Mouse (Mus musculus): ENCODE measurements at regions not wholly inside any gene's neighbourhood (a gene's known extent, or its start where the extent isn't known, plus 50 kb on each side); places are given as distances from the start of the nearest gene placed in this dataset.

GRCm38 (mm10) chr3:35225774-35226365, 528.0 kb upstream of the Atp11b start:
- no peak for TF ChIP-seq CTCF (IDR thresholded peaks at IDR 0.05; ENCODE audit: low read depth)
- Histone ChIP-seq H3K27ac (no peak overlapping the region), H3K4me1 (ENCODE audit: insufficient read depth, low read length) (no peaks in the 10 kb centered on the region), H3K36me3 (ENCODE audit: insufficient read depth, low read length) (no peaks in the 10 kb centered on the region), H3K27me3 (ENCODE audit: insufficient read depth, low read length) (no peaks in the 10 kb centered on the region), H3K9ac (replicated peaks; ENCODE audit: low read length) (no peak overlapping the region), H3K4me2 (ENCODE audit: low read depth, low read length) (peak overlapping the region; percentile 41), H3K4me3 (ENCODE audit: low read length) (no peak overlapping the region), H3K9me3 (ENCODE audit: low read length) (no peaks in the 10 kb centered on the region)
- DNase-seq (ENCODE audit: low spot score) (no peak), ATAC-seq (no peak)
- 36% methylated on average over 3 of the region's 3 CpGs for WGBS

GRCm38 (mm10) chr3:35231158-35231928, 522.6 kb upstream of the Atp11b start:
- no peak for ATAC-seq
- Histone ChIP-seq H3K4me2 (ENCODE audit: low read depth, low read length) (no peak overlapping the region), H3K9ac (replicated peaks; ENCODE audit: low read length) (no peak overlapping the region), H3K9me3 (ENCODE audit: low read length) (no peaks in the 10 kb centered on the region), H3K27ac (no peak overlapping the region), H3K4me1 (ENCODE audit: insufficient read depth, low read length) (no peaks in the 10 kb centered on the region), H3K36me3 (ENCODE audit: insufficient read depth, low read length) (no peaks in the 10 kb centered on the region), H3K4me3 (ENCODE audit: low read length) (no peak overlapping the region), H3K27me3 (ENCODE audit: insufficient read depth, low read length) (no peaks in the 10 kb centered on the region)
- no peak for DNase-seq (ENCODE audit: low spot score)
- 87% methylated on average over 10 of the region's 10 CpGs for WGBS
- TF ChIP-seq CTCF (IDR thresholded peaks at IDR 0.05; ENCODE audit: low read depth) = no peak

- H3K27ac ChIP-seq = no peak overlapping the region
- no peak overlapping the region for H3K4me2 ChIP-seq (ENCODE audit: low read depth, low read length)
- H3K36me3 ChIP-seq (ENCODE audit: insufficient read depth, low read length) = no peaks in the 10 kb centered on the region
- H3K9me3 ChIP-seq (ENCODE audit: low read length) = no peaks in the 10 kb centered on the region
- no peaks in the 10 kb centered on the region for H3K27me3 ChIP-seq (ENCODE audit: insufficient read depth, low read length)
- DNase-seq (ENCODE audit: low spot score) = no peak
- ATAC-seq = no peak
- no peak overlapping the region for H3K9ac ChIP-seq (replicated peaks; ENCODE audit: low read length)
- no peak for TF ChIP-seq CTCF (IDR thresholded peaks at IDR 0.05; ENCODE audit: low read depth)
- 57% methylated on average over 1 of the region's 1 CpGs for WGBS
- no peak overlapping the region for H3K4me3 ChIP-seq (ENCODE audit: low read length)
- H3K4me1 ChIP-seq (ENCODE audit: insufficient read depth, low read length) = no peaks in the 10 kb centered on the region
Observed at GRCm38 (mm10) chr3:35232487-35232886, 521.4 kb upstream of the Atp11b start.

GRCm38 (mm10) chr3:35235066-35235465, 518.8 kb upstream of the Atp11b start:
- DNase-seq (ENCODE audit: low spot score) = no peak
- H3K9me3 ChIP-seq (ENCODE audit: low read length) = no peaks in the 10 kb centered on the region
- no peak overlapping the region for H3K4me2 ChIP-seq (ENCODE audit: low read depth, low read length)
- no peaks in the 10 kb centered on the region for H3K4me1 ChIP-seq (ENCODE audit: insufficient read depth, low read length)
- H3K27ac ChIP-seq = no peak overlapping the region
- no peaks in the 10 kb centered on the region for H3K36me3 ChIP-seq (ENCODE audit: insufficient read depth, low read length)
- no peak overlapping the region for H3K4me3 ChIP-seq (ENCODE audit: low read length)
- ATAC-seq = no peak
- no peak for TF ChIP-seq CTCF (IDR thresholded peaks at IDR 0.05; ENCODE audit: low read depth)
- no peaks in the 10 kb centered on the region for H3K27me3 ChIP-seq (ENCODE audit: insufficient read depth, low read length)
- WGBS = 87% methylated on average over 3 of the region's 3 CpGs
- no peak overlapping the region for H3K9ac ChIP-seq (replicated peaks; ENCODE audit: low read length)

- Histone ChIP-seq H3K4me1 (ENCODE audit: insufficient read depth, low read length) (no peaks in the 10 kb centered on the region), H3K4me2 (ENCODE audit: low read depth, low read length) (no peak overlapping the region), H3K27me3 (ENCODE audit: insufficient read depth, low read length) (no peaks in the 10 kb centered on the region), H3K36me3 (ENCODE audit: insufficient read depth, low read length) (no peaks in the 10 kb centered on the region), H3K9ac (replicated peaks; ENCODE audit: low read length) (no peak overlapping the region), H3K27ac (no peak overlapping the region), H3K9me3 (ENCODE audit: low read length) (no peaks in the 10 kb centered on the region), H3K4me3 (ENCODE audit: low read length) (no peak overlapping the region)
- DNase-seq (ENCODE audit: low spot score) (no peak), ATAC-seq (no peak)
- no peak for TF ChIP-seq CTCF (IDR thresholded peaks at IDR 0.05; ENCODE audit: low read depth)
- WGBS = 41% methylated on average over 5 of the region's 5 CpGs
Observed at GRCm38 (mm10) chr3:35235772-35236171, 518.1 kb upstream of the Atp11b start.

- WGBS = 88% methylated on average over 6 of the region's 6 CpGs
- no peak for TF ChIP-seq CTCF (IDR thresholded peaks at IDR 0.05; ENCODE audit: low read depth)
Observed at GRCm38 (mm10) chr3:35237342-35237741, 516.6 kb upstream of the Atp11b start.

GRCm38 (mm10) chr3:35242349-35242748, 511.6 kb upstream of the Atp11b start:
- Histone ChIP-seq H3K27me3 (ENCODE audit: insufficient read depth, low read length) (no peaks in the 10 kb centered on the region), H3K27ac (no peak overlapping the region), H3K9ac (replicated peaks; ENCODE audit: low read length) (no peak overlapping the region), H3K4me2 (ENCODE audit: low read depth, low read length) (no peak overlapping the region), H3K4me1 (ENCODE audit: insufficient read depth, low read length) (no peaks in the 10 kb centered on the region), H3K4me3 (ENCODE audit: low read length) (no peak overlapping the region), H3K36me3 (ENCODE audit: insufficient read depth, low read length) (no peaks in the 10 kb centered on the region), H3K9me3 (ENCODE audit: low read length) (no peaks in the 10 kb centered on the region)
- 49% methylated on average over 6 of the region's 6 CpGs for WGBS
- no peak for DNase-seq (ENCODE audit: low spot score)
- ATAC-seq = no peak
- no peak for TF ChIP-seq CTCF (IDR thresholded peaks at IDR 0.05; ENCODE audit: low read depth)

More at GRCm38 (mm10) chr3:35237342-35237741, 516.6 kb upstream of the Atp11b start:
- H3K4me1 ChIP-seq (ENCODE audit: insufficient read depth, low read length) = no peaks in the 10 kb centered on the region
- H3K9me3 ChIP-seq (ENCODE audit: low read length) = no peaks in the 10 kb centered on the region
- H3K4me2 ChIP-seq (ENCODE audit: low read depth, low read length) = no peak overlapping the region
- H3K27me3 ChIP-seq (ENCODE audit: insufficient read depth, low read length) = no peaks in the 10 kb centered on the region
- no peak overlapping the region for H3K4me3 ChIP-seq (ENCODE audit: low read length)
- DNase-seq (ENCODE audit: low spot score) (no peak), ATAC-seq (no peak)
- no peak overlapping the region for H3K27ac ChIP-seq
- H3K36me3 ChIP-seq (ENCODE audit: insufficient read depth, low read length) = no peaks in the 10 kb centered on the region
- no peak overlapping the region for H3K9ac ChIP-seq (replicated peaks; ENCODE audit: low read length)

All from hindbrain, postnatal 0 days (tissue).